Mouse (Mus musculus): ENCODE measurements around the gene Adcy1.

DNA sequence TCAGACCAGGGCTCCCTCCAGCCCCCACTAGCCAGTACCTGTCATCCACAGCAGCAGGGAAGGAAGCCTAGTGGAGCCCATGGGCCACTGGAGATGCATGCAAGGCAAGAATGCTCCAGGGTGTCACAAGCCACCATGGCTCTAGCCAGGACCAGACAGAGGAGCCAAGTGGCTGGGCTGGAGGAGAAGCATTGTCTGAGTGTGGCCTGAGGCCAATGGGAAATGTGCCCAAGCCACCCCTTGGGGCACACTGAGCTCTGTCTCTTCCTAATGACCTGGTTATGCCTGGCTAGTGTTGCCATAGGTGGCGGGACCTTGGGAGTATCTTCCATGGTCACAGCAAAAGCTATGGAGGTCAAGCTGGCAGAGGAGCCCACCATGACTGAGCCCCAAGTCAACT, 106.4 kb downstream of the Adcy1 start:
- TF ChIP-seq CTCF (IDR thresholded peaks at IDR 0.05; ENCODE audit: low read depth), result no peak
- no peak for TF ChIP-seq EP300 (IDR thresholded peaks at IDR 0.05; ENCODE audit: low read depth)
